Mouse (Mus musculus) forelimb bud, embryonic 11.5 days (tissue): ENCODE data around the gene Fam160b1.

ENCODE experiments used
- DNase-seq: peaks from one replicate; pipeline ENCODE4 v3.0.0-alpha.2; 2012; ENCODE audit warnings: low read depth, low spot score

The Fam160b1 gene

GRCm38 (mm10) chr19:57367201-57367600 lies 6.7 kb downstream of the Fam160b1 start:
- DNase-seq, result no peak

GRCm38 (mm10) chr19:57367849-57368387 lies 7.4 kb downstream of the Fam160b1 start:
- DNase-seq, result no peak

- no peak for DNase-seq
Measured at GRCm38 (mm10) chr19:57373276-57373811, 12.9 kb downstream of the Fam160b1 start.

- DNase-seq, result no peak
Measured at GRCm38 (mm10) chr19:57375161-57375560, 14.7 kb downstream of the Fam160b1 start.

- DNase-seq, result no peak
Measured at GRCm38 (mm10) chr19:57375746-57376145, 15.3 kb downstream of the Fam160b1 start.

GRCm38 (mm10) chr19:57377043-57377703 lies 16.7 kb downstream of the Fam160b1 start:
- no peak for DNase-seq

GRCm38 (mm10) chr19:57386176-57386693 lies 25.8 kb downstream of the Fam160b1 start:
- no peak for DNase-seq

- no peak for DNase-seq
Measured at GRCm38 (mm10) chr19:57391545-57391944, 31.1 kb downstream of the Fam160b1 start.

- DNase-seq, result no peak
Measured at GRCm38 (mm10) chr19:57393357-57393957, 33.0 kb downstream of the Fam160b1 start.

GRCm38 (mm10) chr19:57396609-57397008 lies 36.1 kb downstream of the Fam160b1 start:
- DNase-seq, result no peak

GRCm38 (mm10) chr19:57402364-57402763 lies 41.9 kb downstream of the Fam160b1 start:
- DNase-seq, result no peak

GRCm38 (mm10) chr19:57403700-57404501 lies 43.4 kb downstream of the Fam160b1 start:
- peak; percentile 77 for DNase-seq

- no peak for DNase-seq
Measured at GRCm38 (mm10) chr19:57404502-57404848, 44.0 kb downstream of the Fam160b1 start.

GRCm38 (mm10) chr19:57407947-57408346 lies 47.5 kb downstream of the Fam160b1 start:
- DNase-seq, result no peak

GRCm38 (mm10) chr19:57411375-57412196 lies 51.1 kb downstream of the Fam160b1 start:
- peak; percentile 57 for DNase-seq

GRCm38 (mm10) chr19:57413170-57413569 lies 52.7 kb downstream of the Fam160b1 start:
- no peak for DNase-seq

GRCm38 (mm10) chr19:57413918-57414317 lies 53.4 kb downstream of the Fam160b1 start:
- DNase-seq, result no peak

- DNase-seq, result no peak
Measured at GRCm38 (mm10) chr19:57415031-57415807, 54.7 kb downstream of the Fam160b1 start.

GRCm38 (mm10) chr19:57417800-57418580 lies 57.5 kb downstream of the Fam160b1 start:
- no peak for DNase-seq
